Mouse (Mus musculus) limb, embryonic 12.5 days (tissue): ENCODE data around the gene Snip1. TPM values are rescaled to one million over a fixed set of nuclear protein-coding genes. Genes with fewer than 3 reads are reported as not detected.
A peak's percentile ranks its signal among the peaks of the same experiment; 100 is the strongest.

Experiments
- ATAC-seq: fragments of 200-750 bp; cut with Nextera tagmentation; 2 replicates; pipeline ENCODE4 v1.8.0; 2017; ENCODE audit warnings: low read depth, moderate TSS enrichment; ENCODE audit not compliant: insufficient number of reproducible peaks, insufficient read depth, low FRiP score, low TSS enrichment
- H3K27ac ChIP-seq: fragments of 300-500 bp; sonication (generic); 2 replicates; pipeline ENCODE4 v1.5.1; 2016; ENCODE audit warnings: mild to moderate bottlenecking, moderate library complexity
- H3K27me3 ChIP-seq: fragments of 300-500 bp; sonication (generic); 2 replicates; pipeline ENCODE4 v1.6.1; 2016; ENCODE audit warnings: mild to moderate bottlenecking, moderate library complexity
- H3K36me3 ChIP-seq: fragments of 300-500 bp; sonication (generic); 2 replicates; pipeline ENCODE4 v1.6.1; 2016; ENCODE audit warnings: mild to moderate bottlenecking, moderate library complexity
- H3K4me1 ChIP-seq: fragments of 300-500 bp; sonication (generic); replicated peaks from 2 replicates; pipeline ENCODE4 v1.6.1; 2016
- H3K4me2 ChIP-seq: fragments of 300-500 bp; sonication (generic); 2 replicates; pipeline ENCODE4 v1.6.1; 2016; ENCODE audit warnings: mild to moderate bottlenecking, moderate library complexity
- H3K4me3 ChIP-seq: fragments of 300-500 bp; sonication (generic); replicated peaks from 2 replicates; pipeline ENCODE4 v1.5.1; 2016; ENCODE audit warnings: mild to moderate bottlenecking
- H3K9ac ChIP-seq: fragments of 300-500 bp; sonication (generic); replicated peaks from 2 replicates; pipeline ENCODE4 v1.6.1; 2016; ENCODE audit warnings: mild to moderate bottlenecking, moderate library complexity
- H3K9me3 ChIP-seq: fragments of 300-500 bp; sonication (generic); 2 replicates; pipeline ENCODE4 v1.6.1; 2016; ENCODE audit warnings: mild to moderate bottlenecking, moderate library complexity
- WGBS: fragments of 180-500 bp; shearing (Covaris S2); methylation state at CpG from one replicate; pipeline ENCODE4 v1.1.7; 2016; 5-methylcytosine and 5-hydroxymethylcytosine counted together
- polyA plus RNA-seq: library from polyadenylated mRNA; unstranded; fragments of >200 nt; fragmentation: Nextera tagmentation; extraction: Ambion mirVana; gene quantifications from 2 replicates; pipeline ENCODE4 v1.2.1, GENCODE M21; 2016

Gene Snip1
- polyA plus RNA-seq, 1 experiment from 2014 or later = 40.9 TPM

GRCm38 (mm10) chr4:125123279-125123671, 56.8 kb downstream of the Snip1 start:
- H3K4me2 ChIP-seq = no peak overlapping the region
- ATAC-seq = no peak
- H3K36me3 ChIP-seq = no peaks in the 10 kb centered on the region
- no peak overlapping the region for H3K4me3 ChIP-seq
- H3K27me3 ChIP-seq = peaks cover 53% of the 10 kb centered on the region
- H3K9ac ChIP-seq = 0 out of 2 replicates have a peak overlapping the region, but pooled peaks have one; percentile 40
- 70% methylated on average over 7 of the region's 7 CpGs for WGBS
- H3K27ac ChIP-seq = no peak overlapping the region
- no peaks in the 10 kb centered on the region for H3K9me3 ChIP-seq
- peaks cover 28% of the 10 kb centered on the region for H3K4me1 ChIP-seq

Other genes with a start within 250 kb of the Snip1 start
- 41.4 and 44.3 TPM in 2 replicates for gene Yrdc, start 216.0 kb upstream of the Snip1 start, polyA plus RNA-seq
- 59.1 and 63.6 TPM in 2 replicates for gene 1110065P20Rik, start 215.5 kb upstream of the Snip1 start, polyA plus RNA-seq
- 0.71 and 0.77 TPM in 2 replicates for gene Maneal, start 204.5 kb upstream of the Snip1 start, polyA plus RNA-seq
- gene Epha10, start 185.8 kb upstream of the Snip1 start, polyA plus RNA-seq = 0.14 and 0.15 TPM in 2 replicates
- 19.2 and 19.4 TPM in 2 replicates for gene 9930104L06Rik, start 129.6 kb upstream of the Snip1 start, polyA plus RNA-seq
- 176 and 180 TPM in 2 replicates for gene Cdca8, start 127.4 kb upstream of the Snip1 start, polyA plus RNA-seq
- gene Rspo1, start 80.2 kb upstream of the Snip1 start, polyA plus RNA-seq = 1.7 and 3.5 TPM in 2 replicates
- 93.5 and 95.2 TPM in 2 replicates for gene Gnl2, start 50.1 kb upstream of the Snip1 start, polyA plus RNA-seq
- not detected in 2 replicates for gene Dnali1, start 969 bp upstream of the Snip1 start, polyA plus RNA-seq
- 74.6 and 76.9 TPM in 2 replicates for gene Meaf6, start 18.5 kb downstream of the Snip1 start, polyA plus RNA-seq
- gene Zc3h12a, start 61.2 kb downstream of the Snip1 start, polyA plus RNA-seq = 0.24 and 0.32 TPM in 2 replicates